Mouse (Mus musculus) left cerebral cortex, adult 9 months (tissue): ENCODE results near the gene Slc16a7.

ENCODE experiments used
- DNase-seq, 2 experiments: peaks; one replicate each; pipeline ENCODE4 v3.0.0; 2022; ENCODE audit warnings: low spot score in 2 of 2

Gene Slc16a7

DNA sequence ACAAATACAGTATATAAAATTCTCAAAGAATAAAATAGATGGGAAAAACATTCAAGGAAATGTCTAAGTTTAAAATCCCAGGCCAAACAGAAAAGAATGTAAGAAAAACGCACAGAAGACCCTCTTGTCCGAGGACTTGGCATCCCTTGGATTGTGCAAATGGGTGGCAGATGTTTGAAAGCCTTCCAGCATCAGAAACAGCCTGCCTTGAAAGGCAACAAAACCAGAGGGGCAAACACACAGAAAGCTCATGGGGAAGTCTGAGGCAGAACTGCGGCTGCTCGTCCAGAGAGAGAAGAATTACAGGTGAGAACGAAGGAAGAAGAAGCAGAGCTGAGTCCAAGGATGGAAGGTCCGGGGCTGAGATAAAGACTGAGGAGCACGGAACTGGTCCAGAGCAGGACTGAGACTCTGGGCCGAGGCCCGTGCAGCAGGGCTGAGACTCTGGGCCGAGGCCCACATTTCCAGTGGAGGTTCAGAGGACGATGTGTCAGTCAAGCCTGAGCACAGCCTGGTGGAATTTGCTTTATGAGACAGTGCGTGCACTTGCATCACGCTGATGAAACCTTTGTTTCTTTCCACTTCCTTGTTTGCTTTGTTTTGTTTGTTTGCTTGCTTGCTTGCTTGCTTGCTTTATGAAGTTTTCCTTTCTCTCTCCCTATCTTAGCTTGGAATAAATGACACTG is 65.0 kb downstream of the Slc16a7 start:
- no peak for DNase-seq

DNA sequence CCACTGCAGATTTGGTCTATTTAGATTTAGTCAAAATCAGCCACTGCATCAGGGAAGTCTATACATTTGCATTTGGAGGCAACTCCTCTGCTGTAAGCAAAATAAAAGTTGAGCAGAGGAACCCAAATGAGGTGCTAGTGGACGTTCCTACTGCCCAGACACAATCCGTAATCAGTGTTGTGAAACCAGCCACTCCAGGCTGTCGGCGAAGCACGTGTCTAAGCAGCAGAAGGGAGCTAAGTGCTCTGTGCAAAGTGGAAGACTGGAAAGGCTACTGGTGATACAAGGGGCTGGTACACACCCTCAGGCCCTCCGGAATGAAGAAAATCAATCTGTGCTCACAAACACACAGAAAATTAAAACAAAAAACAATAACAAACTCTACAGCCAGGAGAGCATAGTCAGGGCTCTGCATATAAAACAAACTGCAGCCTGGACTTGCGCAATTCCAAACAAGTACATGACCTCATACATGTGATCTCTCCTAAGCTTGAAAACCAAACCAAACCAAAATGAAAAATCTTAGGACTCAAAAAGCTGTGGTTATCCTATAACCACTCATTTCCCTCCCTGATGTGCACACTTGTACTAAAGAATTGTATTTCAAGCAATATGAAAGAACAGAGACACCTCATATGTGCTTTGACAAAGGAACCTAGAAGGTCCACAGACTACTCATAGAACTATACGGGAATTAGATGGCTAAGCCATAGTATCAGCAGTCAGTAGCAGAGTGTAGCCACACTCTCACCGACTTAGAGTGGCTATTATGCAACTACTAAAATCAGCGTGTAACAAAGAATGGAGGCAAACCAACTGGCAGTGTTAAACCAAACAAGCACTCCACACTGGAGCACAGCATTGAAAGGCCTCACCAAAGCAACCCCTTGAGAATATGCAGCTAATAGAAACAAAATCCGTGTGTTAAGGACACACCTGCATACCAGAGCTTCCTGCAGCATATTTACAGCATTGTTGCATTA is 67.5 kb downstream of the Slc16a7 start:
- DNase-seq, result no peak

DNA sequence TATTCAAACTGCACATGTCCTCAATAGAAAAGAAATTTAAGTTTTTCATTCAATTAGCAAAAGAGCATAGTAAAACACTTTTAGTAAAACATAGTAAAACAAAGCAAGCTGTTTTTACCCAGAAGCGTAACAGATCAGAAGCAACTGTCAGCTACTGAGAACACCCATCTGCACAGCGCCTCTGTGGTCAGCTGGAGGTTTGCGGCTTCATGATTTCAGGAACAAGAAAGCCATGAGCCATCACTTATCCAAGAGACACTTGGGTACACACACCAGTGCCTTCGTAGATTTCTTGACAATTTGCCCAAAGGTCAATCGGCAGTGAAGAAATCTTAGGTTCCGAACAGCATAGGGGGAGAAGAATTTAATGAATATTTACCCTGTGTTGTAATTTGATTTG is 71.9 kb downstream of the Slc16a7 start:
- no peak for DNase-seq

DNA sequence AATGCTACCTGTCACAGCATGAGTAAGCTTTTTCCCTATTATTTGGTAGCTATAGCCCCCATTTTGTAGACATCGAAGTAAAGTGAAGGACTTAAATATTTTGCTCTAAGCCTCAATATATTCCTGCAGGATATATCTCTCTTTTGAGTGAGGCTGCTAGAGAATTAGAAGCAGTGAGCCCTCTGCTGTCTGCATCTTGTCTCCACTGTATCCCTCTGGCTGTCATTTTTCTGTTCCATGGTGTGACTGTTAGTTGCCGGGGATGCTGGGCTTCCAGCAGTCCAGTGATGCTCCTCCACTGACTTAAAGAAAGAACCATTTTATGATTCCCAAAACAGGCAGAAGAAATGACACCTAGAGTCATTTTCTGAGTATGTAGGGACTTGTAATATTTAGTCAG is 78.4 kb downstream of the Slc16a7 start:
- no peak for DNase-seq

DNA sequence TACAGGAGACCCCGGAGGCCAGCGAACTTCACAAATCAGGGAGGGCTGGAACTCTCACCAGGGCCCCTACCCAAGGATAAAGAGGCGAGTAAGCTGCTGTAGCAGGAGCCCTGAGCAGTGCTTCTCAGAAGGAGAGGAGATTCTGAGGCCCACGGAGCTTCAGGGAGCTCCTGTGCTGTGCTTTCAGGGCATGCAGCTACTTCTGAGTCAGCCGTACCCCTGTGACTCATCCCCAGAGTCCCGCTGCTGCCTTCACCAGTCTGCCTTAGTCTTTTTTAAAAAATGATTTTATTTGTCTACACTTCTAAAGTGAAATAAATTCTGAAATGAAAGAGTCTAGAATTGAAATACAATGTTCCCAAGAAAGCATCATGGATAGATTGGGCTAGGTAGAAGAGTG is 91.2 kb downstream of the Slc16a7 start:
- peak; percentile 25 to 57 for DNase-seq

DNA sequence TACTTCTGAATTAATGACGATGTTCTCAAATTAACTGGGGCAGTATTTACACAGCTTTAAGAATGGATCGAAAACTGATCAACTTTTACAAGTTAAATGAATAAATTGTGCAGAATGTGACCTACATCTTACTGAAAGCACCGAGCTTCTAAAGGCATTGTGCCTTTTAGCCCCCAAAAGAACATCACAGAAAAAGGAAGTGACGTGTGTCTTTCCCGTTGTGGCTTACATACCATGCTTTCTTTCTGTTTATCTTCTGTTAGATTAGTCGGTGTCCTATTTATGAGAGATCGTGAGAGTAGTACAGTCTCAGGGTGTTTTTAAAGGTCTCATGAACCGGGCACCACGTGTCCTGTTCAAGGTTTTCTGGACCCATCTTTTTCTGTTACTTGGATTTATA is 98.9 kb downstream of the Slc16a7 start:
- DNase-seq, result no peak

DNA sequence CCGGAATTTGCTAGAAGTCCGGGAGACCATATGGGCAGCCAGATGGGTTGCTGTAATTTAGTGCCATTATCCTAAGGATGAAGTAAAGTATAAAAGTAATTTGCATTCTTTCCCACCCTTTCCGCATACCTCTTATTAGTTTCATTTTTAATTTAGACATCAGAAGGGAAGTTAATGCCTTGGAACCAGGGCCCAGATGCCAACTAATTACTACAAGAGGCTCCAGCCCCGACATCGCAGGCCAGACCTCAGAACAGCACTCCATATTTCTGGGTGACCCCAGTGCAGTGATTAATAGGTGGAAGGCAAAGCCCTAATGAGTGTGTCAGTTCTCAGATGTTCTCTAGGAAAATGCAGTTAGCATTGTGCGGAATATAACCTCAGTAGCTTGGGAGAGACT is 100.7 kb downstream of the Slc16a7 start:
- no peak for DNase-seq

DNA sequence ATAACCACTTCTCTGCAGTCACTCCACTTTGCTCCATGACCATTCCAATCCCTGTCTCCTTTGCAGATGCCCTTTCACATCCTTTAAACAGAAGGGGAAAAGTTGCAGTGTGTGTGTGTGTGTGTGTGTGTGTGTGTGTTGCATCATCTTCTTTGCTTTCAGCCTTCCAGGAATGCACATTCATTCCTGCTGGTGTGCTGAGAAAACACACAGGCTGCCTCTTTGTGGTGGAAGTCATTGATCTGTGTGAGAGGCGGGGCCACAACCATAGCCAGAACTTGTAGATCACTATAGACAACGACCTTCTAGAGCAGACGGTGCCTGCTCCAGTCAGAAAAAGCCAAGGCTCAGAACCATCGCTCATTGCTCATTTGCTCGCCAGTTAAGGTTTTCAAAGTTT is 103.9 kb downstream of the Slc16a7 start:
- DNase-seq, result no peak

DNA sequence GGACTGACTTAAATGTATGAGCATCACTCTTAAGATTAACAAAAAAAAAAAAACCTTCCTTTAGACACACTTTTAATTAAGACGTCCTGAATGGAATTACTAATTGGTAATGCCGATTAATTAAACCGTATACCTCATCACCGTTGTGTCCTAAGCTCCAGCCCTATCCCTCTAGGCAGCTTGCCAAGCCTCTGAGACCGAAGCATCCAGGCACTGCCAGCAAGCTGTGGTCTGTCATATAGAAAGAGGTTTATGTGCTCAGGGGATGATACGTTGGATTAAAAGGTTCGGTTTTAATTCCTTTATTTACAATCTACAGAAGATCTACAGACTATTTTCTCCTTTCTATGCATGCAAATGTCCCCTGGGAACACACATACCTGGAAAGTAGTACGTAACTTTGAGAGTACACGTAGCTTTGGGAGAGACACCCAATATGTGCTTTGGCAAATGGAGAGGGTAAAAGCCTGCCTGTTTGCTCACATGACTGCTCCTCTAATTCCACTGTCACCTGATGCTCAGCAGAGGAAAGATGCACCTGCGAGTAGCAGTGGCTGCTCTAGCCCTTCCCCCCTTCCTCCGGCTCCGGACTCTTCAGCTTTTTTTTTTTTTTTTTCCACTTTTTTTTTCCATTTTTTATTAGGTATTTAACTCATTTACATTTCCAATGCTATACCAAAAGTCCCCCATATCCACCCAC is 114.0 kb downstream of the Slc16a7 start:
- no peak for DNase-seq

DNA sequence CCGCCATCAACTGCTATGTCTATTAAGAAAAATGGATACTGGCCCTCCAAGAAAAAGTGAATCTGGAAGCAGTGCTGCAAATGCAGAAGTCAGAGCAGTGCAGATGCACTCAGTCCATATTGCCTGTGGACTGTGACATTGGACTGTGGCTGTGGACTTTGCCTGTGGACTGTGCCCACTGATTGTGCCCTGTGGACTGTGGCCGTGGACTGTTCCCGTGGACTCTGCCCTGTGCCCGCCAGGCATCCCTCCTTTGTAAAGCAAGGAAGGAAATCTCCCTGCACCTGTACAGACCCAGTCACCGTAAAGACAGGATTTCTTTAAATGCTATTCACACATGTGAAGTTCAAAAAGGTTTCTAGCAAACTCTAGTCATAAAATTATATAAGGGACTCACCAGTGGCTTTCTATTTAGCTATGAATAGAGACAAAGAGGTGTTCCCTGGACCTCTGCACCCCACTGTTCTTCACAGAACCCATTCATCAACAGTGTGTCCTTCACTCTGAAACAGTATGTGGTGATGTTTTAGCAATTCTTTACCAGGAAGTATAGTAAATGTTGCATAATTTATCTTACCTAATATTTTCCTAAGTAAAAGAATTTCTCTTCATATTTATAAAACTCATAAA is 114.6 kb downstream of the Slc16a7 start:
- no peak for DNase-seq

DNA sequence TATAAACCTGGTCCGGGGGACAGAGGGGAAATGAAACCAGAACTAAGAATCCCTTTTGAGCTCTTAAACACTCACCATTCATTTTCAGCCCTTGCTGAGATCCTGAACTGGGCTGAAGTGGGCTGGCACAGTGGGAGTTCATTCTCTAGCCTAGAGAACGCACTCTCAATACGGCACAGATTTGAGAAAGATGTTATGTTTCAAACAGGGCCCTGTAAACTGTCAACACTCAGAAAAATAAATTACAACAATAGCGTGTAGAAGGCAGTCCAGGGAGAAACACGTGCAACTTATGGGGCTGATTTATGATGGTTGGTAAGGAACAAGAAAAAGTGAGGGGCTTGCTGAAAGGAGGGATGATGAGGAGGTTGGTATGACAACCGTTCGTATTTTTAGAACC is 115.5 kb downstream of the Slc16a7 start:
- DNase-seq, result no peak

DNA sequence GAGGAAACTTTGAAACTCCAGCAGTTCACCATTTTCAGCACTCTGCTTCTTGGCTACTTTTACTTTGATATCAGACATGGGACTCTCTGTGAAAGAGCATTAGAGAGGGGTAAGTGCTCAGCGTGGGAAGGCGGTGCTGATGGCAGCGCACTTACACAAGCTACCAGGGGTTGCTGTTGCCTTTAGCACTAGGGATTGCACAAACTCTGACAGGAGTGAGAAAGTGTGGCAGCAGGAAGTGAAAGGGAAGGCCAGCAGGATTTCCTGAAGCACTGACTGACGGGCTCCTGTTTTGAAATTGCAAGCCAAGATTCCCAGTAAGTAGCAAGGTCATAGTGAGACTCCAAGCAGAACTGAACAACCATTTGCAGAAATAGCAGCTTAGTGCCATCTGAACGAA is 117.8 kb downstream of the Slc16a7 start:
- no peak for DNase-seq

DNA sequence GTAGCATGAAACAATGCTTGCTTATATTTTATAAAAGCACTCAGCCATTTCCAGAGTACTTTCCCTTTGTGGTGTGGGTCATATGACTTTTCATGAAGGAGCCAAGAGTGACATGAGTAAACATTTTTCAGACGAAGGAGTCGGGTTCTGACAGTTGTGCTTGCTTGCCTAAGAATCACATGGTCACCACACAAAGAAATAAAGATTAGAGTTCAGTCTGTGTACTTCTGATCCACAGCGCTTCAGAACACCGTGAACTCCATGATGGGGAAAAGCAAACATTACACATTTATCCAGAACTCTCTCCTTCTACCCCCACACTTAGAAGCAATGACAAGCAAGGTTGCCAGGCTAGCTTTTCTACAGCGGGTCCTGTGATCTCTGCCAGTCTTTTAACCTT is 119.0 kb downstream of the Slc16a7 start:
- no peak for DNase-seq

DNA sequence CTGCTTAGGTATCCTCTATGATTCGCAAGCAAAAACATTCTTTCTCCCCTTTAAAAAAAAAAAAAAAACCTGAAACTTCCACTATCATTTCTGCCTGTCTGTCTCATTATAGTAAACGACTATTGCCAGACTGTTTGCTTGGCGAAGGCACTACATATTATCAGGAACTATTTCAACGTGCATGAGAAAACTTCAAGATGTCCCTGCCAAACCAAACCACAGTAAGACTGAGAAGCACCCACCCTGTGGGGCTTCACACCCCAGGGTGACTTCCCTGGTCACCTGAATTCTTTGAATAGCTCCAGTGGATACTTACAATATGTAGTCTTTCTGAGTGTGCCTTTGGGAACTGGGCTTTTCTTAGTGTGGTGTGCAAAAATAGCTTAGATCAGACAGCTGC is 122.9 kb downstream of the Slc16a7 start:
- no peak for DNase-seq

DNA sequence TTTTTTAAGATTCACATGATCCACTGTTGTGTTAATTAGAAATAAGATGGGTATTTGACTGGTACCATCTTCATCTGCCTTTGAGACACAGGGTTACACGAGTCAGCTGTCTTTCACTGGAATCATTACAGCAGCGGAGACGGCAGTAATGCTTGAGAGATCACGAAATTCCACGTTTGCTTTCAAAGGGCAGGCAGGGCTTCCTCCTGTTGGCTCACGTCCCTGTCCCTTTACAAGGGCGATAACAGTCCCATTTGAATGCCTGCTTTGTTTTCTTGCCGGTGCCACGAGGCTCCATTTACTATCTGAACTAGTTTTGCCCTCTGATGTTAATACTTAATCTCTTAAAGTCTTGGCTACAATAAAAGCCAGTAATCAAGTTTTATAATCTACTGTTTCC is 123.4 kb downstream of the Slc16a7 start:
- no peak for DNase-seq

DNA sequence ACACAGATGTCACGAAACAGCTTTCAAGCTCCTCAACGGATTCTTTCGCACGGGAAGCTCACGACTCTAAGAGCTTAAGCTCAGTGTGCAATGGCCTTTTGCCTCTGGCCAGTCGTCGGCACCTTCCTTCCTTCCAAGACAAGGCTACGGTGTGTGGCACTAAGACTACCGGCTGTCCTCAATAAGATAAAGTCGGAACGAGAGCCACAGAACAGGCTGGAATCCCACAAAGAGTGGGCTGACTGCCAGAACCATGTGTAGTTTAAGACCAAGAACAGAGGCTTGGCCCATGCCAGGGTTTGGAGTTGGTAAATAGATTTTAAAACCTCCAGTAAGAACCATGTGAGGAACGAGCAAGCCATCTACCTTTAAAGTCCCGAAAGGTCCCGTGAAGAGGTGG is 123.8 kb downstream of the Slc16a7 start:
- no peak for DNase-seq

DNA sequence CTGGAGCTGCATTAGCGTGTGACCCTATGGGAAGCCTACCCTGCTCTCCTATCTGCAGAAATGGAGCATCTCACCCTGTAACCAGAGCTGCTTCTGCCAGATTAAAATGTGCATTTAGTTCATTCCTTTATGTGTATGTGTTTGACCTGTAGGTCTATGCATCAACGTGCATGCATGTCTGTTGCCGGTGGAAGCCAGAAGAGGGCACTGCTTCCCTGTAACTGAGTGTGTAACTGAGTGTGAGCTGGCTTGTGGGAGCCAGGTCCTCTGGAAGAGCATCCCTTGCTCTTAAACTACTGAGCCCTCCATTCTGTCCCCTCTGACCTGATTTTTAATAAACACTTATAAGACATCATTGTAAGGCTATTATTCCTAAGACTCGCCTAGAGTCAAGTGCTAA is 124.3 kb downstream of the Slc16a7 start:
- DNase-seq, result peak in 1 of 2 experiments; percentile 58

DNA sequence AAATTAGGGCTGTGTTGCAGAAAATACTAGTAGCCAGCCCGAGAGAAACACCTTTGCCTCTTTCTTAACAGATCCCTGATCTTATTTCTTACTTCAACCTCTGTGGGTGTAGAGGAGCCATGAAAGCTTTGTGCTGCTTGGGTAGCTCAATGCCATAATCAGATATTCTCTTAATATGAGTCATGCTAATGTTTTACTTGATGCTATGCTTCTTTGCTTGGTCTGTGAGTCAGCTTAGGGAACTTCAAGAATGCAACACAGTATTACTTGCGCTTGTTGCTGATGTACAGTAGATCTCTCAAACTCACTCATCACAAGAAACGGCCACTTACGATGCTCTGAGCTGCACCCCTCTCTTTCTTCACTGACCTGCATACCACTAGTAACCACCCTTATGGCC is 133.4 kb downstream of the Slc16a7 start:
- DNase-seq, result no peak

DNA sequence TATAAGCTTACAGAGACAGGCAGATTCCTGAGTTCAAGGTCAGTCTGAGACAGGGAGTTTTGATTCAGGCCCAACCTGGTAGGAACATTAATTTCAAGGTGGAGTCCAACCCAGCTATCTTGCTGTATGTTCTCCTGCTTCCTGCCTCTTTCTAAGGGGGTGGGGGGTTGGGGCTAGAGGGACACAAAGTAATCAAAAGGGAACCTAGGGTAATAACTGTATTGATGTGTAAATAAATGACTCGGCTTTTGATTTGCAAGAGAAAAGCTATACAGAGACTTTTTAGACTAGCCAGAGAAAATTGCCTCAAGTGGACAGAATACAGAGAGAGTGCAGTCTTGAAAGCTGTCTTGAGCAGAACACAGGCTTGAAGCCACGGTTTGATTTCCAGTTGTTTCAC is 174.7 kb downstream of the Slc16a7 start:
- no peak for DNase-seq

DNA sequence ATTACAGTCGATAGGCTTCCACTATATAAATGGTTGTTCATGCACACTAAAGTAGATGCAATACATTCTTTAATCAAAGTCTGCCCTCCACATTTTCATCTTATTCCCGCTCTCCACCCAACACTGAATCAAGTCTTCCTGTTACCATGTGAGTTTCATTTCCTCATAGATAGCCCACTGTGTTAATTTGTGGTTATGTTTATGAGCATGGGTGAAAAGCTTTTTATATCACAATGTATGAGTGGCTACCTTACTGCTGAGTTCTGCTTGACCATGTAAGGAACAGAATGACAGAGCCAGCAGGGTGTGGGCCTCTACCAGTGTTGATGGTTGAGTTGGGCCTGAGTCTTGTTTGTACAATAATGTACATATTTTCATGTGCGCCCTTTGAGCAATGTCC is 175.5 kb downstream of the Slc16a7 start:
- no peak for DNase-seq

DNA sequence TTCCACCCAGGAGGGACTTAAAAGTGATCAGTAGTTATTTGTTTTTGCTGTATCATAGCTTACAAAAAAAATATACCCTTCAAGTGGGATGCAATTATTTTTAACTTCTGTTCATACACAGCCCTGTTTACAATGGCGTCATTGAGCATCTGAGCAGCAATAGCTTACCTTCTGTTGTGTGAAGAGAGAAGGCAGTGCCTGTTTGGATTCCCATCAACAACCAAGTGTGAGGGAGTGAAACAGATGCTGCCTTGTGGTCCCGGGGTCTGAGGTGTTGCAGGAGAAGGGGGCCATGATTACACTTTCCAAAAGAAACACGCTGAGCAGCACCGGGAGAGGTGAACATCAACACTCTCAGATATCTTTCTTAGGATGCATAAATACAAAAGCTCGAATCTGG is 201.7 kb downstream of the Slc16a7 start:
- peak; percentile 19 to 37 for DNase-seq

DNA sequence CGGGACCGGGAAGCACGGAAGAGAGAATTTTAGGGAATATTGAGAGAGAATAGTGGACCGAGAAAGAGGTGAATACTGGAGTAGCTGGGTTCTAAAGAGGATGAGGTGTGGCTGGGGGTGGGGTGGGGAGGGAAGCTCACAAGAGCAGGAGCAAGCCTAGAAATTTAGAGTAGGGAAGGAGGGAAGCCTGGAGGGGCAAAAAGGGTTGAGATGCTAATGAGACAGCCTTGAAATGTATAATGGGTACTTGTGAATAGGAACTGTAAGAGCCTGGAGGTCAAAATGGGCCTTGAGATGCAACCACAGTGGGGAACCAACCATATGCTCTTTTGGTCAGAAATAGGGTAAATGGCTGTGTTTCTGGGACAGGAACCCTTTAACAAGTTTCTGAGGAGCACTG is 203.9 kb downstream of the Slc16a7 start:
- no peak for DNase-seq
